Mouse (Mus musculus): ENCODE results near the gene Defb26.

- TF ChIP-seq CTCF (IDR thresholded peaks at IDR 0.05; ENCODE audit: control insufficient read depth, insufficient read depth, low read length) (no peak), POLR2A (IDR thresholded peaks at IDR 0.05; ENCODE audit: borderline replicate concordance, control insufficient read depth, low read depth, low read length) (no peak)
Measured at GRCm38 (mm10) chr2:152481726-152482125, 29.8 kb downstream of the Defb26 start.
